Mouse (Mus musculus) MEL (cell line): ENCODE data around the gene Ndufb7. TPM values are rescaled to one million over a fixed set of nuclear protein-coding genes. Genes with fewer than 3 reads are reported as not detected.

Source experiments
- DNase-seq: peaks from one replicate; pipeline ENCODE4 v3.0.0; 2011; ENCODE audit warnings: low read depth, low spot score
- H3K27ac ChIP-seq: 2 replicates; pipeline ENCODE4 v1.5.1; 2012; ENCODE audit warnings: low read depth, mild to moderate bottlenecking, control low read depth, low read length, moderate library complexity; ENCODE audit not compliant: control insufficient read depth
- H3K27me3 ChIP-seq, 2 experiments: fragments of 150-350 bp in 1 of 2; sonication (generic) in 1 of 2; 2 replicates each; pipeline ENCODE4 v1.6.1; 2012; ENCODE audit warnings: low read length in 2 of 2, mild to moderate bottlenecking in 2 of 2, improper control_type of control experiment in 1 of 2, moderate library complexity in 1 of 2; ENCODE audit not compliant: insufficient read depth in 2 of 2, control insufficient read depth in 1 of 2
- H3K36me3 ChIP-seq, 2 experiments: 2 replicates each; pipeline ENCODE4 v1.6.1; 2012 to 2014; ENCODE audit warnings: low read length in 2 of 2, improper control_type of control experiment in 1 of 2, inconsistent platforms in 1 of 2, mild to moderate bottlenecking in 1 of 2; ENCODE audit not compliant: insufficient read depth in 2 of 2, control insufficient read depth in 1 of 2
- H3K4me1 ChIP-seq, 2 experiments: fragments of 150-350 bp in 1 of 2; sonication (generic) in 1 of 2; 2 replicates each; pipeline ENCODE4 v1.6.1; 2012; ENCODE audit warnings: low read length in 2 of 2, improper control_type of control experiment in 1 of 2, mild to moderate bottlenecking in 1 of 2; ENCODE audit not compliant: insufficient read depth in 2 of 2, control insufficient read depth in 1 of 2
- H3K4me3 ChIP-seq, 2 experiments: fragments of 150-350 bp in 1 of 2; sonication (generic) in 1 of 2; 2 replicates each; pipeline ENCODE4 v1.5.1; 2012; ENCODE audit warnings: low read depth in 2 of 2, low read length in 2 of 2, mild to moderate bottlenecking in 2 of 2, moderate library complexity in 2 of 2, control low read depth in 1 of 2, improper control_type of control experiment in 1 of 2; ENCODE audit not compliant: control insufficient read depth in 1 of 2, insufficient read depth in 1 of 2
- H3K79me2 ChIP-seq: 2 replicates; pipeline ENCODE4 v1.6.1; 2012; ENCODE audit warnings: mild to moderate bottlenecking, low read length, moderate library complexity; ENCODE audit not compliant: control insufficient read depth, poor library complexity, insufficient read depth
- H3K9ac ChIP-seq: 2 replicates; pipeline ENCODE4 v1.6.1; 2012; ENCODE audit warnings: low read depth, mild to moderate bottlenecking, control low read depth, low read length, moderate library complexity; ENCODE audit not compliant: control insufficient read depth, poor library complexity, severe bottlenecking
- H3K9me3 ChIP-seq: fragments of 150-350 bp; sonication (generic); replicated peaks from 2 replicates; pipeline ENCODE4 v1.6.1; 2012; ENCODE audit warnings: mild to moderate bottlenecking, low read length, improper control_type of control experiment, moderate library complexity; ENCODE audit not compliant: insufficient read depth
- BHLHE40 ChIP-seq: IDR thresholded peaks from 2 replicates; pipeline ENCODE4 v1.6.1; 2012; ENCODE audit warnings: low read depth, mild to moderate bottlenecking, inconsistent platforms, low read length, improper control_type of control experiment, borderline replicate concordance
- CHD1 ChIP-seq: IDR thresholded peaks from 2 replicates; pipeline ENCODE4 v1.6.1; 2012; ENCODE audit warnings: low read depth, mild to moderate bottlenecking, inconsistent platforms, low read length, improper control_type of control experiment
- CTCF ChIP-seq, 3 experiments: IDR thresholded peaks in 2 of 3; conservative IDR thresholded peaks in 1 of 3; 2 replicates each; pipeline ENCODE4 v1.5.1; 2011 to 2012; ENCODE audit warnings: low read length in 3 of 3, low read depth in 2 of 3, mild to moderate bottlenecking in 2 of 3, improper control_type of control experiment in 1 of 3, inconsistent platforms in 1 of 3, mixed read lengths in 1 of 3, moderate library complexity in 1 of 3; ENCODE audit not compliant: control insufficient read depth in 1 of 3, insufficient read depth in 1 of 3, poor library complexity in 1 of 3, severe bottlenecking in 1 of 3
- E2F4 ChIP-seq: IDR thresholded peaks from 2 replicates; pipeline ENCODE4 v1.6.1; 2011; ENCODE audit warnings: low read depth, low read length, improper control_type of control experiment, borderline replicate concordance
- GATA1 ChIP-seq: IDR thresholded peaks from 2 replicates; pipeline ENCODE4 v1.6.1; 2011; ENCODE audit warnings: low read depth, low read length, improper control_type of control experiment
- MAFK ChIP-seq: IDR thresholded peaks from 2 replicates; pipeline ENCODE4 v1.6.1; 2011; ENCODE audit warnings: low read depth, mild to moderate bottlenecking, low read length, improper control_type of control experiment, borderline replicate concordance
- MXI1 ChIP-seq: IDR thresholded peaks from 2 replicates; pipeline ENCODE4 v1.6.1; 2011; ENCODE audit warnings: mild to moderate bottlenecking, low read depth, low read length, improper control_type of control experiment
- MYB ChIP-seq: IDR thresholded peaks from 2 replicates; pipeline ENCODE4 v1.6.1; 2011; ENCODE audit warnings: mild to moderate bottlenecking, low read depth, low read length, improper control_type of control experiment
- POLR2A ChIP-seq, 2 experiments: IDR thresholded peaks; 2 replicates each; pipeline ENCODE4 v1.6.1; 2011 to 2012; ENCODE audit warnings: low read length in 2 of 2, mild to moderate bottlenecking in 2 of 2, control low read depth in 1 of 2, improper control_type of control experiment in 1 of 2, low read depth in 1 of 2, moderate library complexity in 1 of 2; ENCODE audit not compliant: control insufficient read depth in 1 of 2, insufficient read depth in 1 of 2, poor library complexity in 1 of 2
- POLR2AphosphoS5 ChIP-seq: IDR thresholded peaks from 2 replicates; pipeline ENCODE4 v1.6.1; 2012; ENCODE audit warnings: low read depth, borderline replicate concordance, mild to moderate bottlenecking, inconsistent platforms, low read length, moderate library complexity, mixed read lengths
- RAD21 ChIP-seq: IDR thresholded peaks from 2 replicates; pipeline ENCODE4 v1.6.1; 2011; ENCODE audit warnings: mild to moderate bottlenecking, low read depth, low read length, improper control_type of control experiment
- TBP ChIP-seq: IDR thresholded peaks from 2 replicates; pipeline ENCODE4 v1.8.0; 2011; ENCODE audit warnings: low read depth, low read length, improper control_type of control experiment
- TCF12 ChIP-seq: IDR thresholded peaks from 2 replicates; pipeline ENCODE4 v1.6.1; 2014; ENCODE audit warnings: low read depth, mild to moderate bottlenecking, inconsistent platforms, low read length, improper control_type of control experiment, moderate library complexity
- ZMIZ1 ChIP-seq: IDR thresholded peaks from 2 replicates; pipeline ENCODE4 v1.6.1; 2012; ENCODE audit warnings: low read depth, mild to moderate bottlenecking, inconsistent platforms, low read length, improper control_type of control experiment, moderate library complexity
- polyA plus RNA-seq, 2 experiments: library from polyadenylated mRNA; stranded (reverse) in 1 of 2; unstranded in 1 of 2; fragments of >175 nt in 1 of 2; fragments of >200 nt in 1 of 2; gene quantifications; 2 replicates each; pipeline versions ENCODE4 v1.2.1 to v1.2.4; 2012; ENCODE audit warnings: low replicate concordance in 2 of 2, low read depth in 1 of 2; ENCODE audit not compliant: insufficient read length in 2 of 2, insufficient read depth in 1 of 2, missing spikeins in 1 of 2
- total RNA-seq: library from RNA; depleted of rRNA; stranded (reverse); fragments of 300-350 nt; gene quantifications from 2 replicates; pipeline ENCODE4 v1.2.3, GENCODE M21; 2012

The Ndufb7 gene
- total and polyA plus RNA-seq, 3 experiments = 194 to 311 TPM; not detected in 1

DNA sequence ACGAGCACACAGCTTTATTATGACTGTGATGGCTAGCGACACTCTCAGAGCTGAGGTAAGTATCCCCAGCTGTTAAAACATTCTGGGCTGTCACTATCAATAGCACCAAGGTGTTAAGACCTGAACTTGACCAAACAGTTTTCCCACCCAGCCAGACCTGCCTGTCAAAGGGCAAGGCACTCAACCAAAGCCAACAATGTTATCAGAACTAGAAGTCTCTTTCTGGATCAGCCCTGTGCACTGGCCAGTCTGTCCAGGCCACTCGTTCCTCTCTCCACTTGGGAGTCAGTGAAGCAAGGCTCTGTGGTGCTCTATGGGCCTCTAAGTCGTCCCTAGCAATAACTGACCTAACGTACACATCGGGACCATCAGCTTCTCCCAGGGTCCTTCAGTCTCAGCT is 21.2 kb downstream of the Ndufb7 start:
- H3K4me1 ChIP-seq = 0 out of 4 replicates have a peak, but pooled peaks cover 0 to 1% of the 10 kb centered on the region in 2 experiments

DNA sequence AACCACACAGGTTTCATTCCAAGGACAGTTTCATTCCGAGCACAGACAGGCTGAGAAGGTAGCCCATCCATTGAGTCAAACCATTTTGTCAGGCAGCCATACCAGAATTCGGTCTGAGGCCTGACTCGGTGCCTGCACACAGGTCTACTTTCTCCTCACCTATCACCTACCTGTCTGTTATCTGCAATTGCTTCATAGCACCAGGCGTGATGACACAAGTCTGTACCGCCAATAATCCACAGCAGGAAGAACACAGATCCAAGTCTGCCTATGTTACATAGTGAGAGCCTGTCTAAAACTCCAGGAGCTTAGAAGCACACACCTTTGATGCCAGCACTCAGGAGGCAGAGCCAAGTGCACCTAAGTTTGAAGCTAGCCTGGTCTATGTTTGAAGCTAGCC is 22.4 kb downstream of the Ndufb7 start:
- no peaks in the 10 kb centered on the region for H3K9me3 ChIP-seq
- H3K36me3 ChIP-seq = 0 out of 4 replicates have a peak, but pooled peaks cover 0 to 3% of the 10 kb centered on the region in 2 experiments
- no peak overlapping the region for H3K9ac ChIP-seq
- no peak for TF ChIP-seq GATA1
- no peak for TF ChIP-seq TBP
- no peak for TF ChIP-seq MXI1
- no peak for TF ChIP-seq BHLHE40
- TF ChIP-seq TCF12 = no peak
- no peak for TF ChIP-seq E2F4
- no peak for TF ChIP-seq ZMIZ1
- TF ChIP-seq MAFK = no peak
- TF ChIP-seq POLR2AphosphoS5 = no peak
- TF ChIP-seq MYB = no peak
- TF ChIP-seq CHD1 = no peak
- TF ChIP-seq, all 39 proteins: peak for 0
- H3K27me3 ChIP-seq = no peaks in the 10 kb centered on the region
- peaks cover 36% of the 10 kb centered on the region for H3K79me2 ChIP-seq
- no peak overlapping the region for H3K4me3 ChIP-seq
- no peak overlapping the region for H3K27ac ChIP-seq
- no peak for DNase-seq
- H3K4me1 ChIP-seq = peaks cover 3 to 7% of the 10 kb centered on the region in 2 experiments; a peak in 2 of 4 replicates

More for the DNA sequence above, 21.2 kb downstream of the Ndufb7 start:
- no peak overlapping the region for H3K27ac ChIP-seq
- H3K79me2 ChIP-seq = peaks cover 25% of the 10 kb centered on the region
- H3K4me3 ChIP-seq = no peak overlapping the region
- H3K9me3 ChIP-seq = no peaks in the 10 kb centered on the region
- H3K9ac ChIP-seq = no peak overlapping the region
- DNase-seq = no peak
- H3K36me3 ChIP-seq = no peaks in the 10 kb centered on the region
- TF ChIP-seq POLR2A (IDR thresholded peaks at IDR 0.05; ENCODE audit: control insufficient read depth in 1 of 2, insufficient read depth in 1 of 2, low read depth in 1 of 2, low read length in 2 of 2, poor library complexity in 1 of 2) = no peak
- TF ChIP-seq BHLHE40 = no peak
- TF ChIP-seq, all 39 proteins: peak for 0
- H3K27me3 ChIP-seq = no peaks in the 10 kb centered on the region

DNA sequence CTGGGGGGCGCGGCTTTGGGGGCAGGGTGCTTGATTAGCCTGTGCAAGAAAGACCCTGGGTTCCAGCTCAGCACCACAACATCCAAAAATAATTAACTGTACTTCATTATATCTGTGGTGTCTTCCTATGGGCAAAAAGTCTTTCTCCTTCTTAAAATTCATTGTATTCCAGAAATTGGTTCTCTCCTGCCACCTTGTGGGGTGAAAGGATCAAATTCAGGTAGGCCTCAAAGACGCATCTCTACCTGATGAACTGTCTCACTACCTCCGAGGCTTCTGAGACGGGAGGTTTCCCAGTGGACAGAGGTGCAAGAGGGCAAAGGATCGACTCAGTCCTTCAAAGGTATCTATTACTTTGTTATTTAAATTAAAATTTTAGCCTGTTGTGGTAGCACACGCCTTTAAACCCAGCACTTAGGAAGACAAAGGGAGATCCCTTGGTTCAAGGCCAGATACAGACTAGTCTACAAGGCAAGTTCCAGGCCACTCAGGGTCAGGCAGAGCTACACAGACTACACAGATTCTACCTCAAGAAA is 24.1 kb downstream of the Ndufb7 start:
- Histone ChIP-seq H3K27ac (no peak overlapping the region), H3K4me3 (no peak overlapping the region), H3K79me2 (peaks cover 39% of the 10 kb centered on the region), H3K9ac (no peak overlapping the region), H3K27me3 (no peaks in the 10 kb centered on the region), H3K9me3 (no peaks in the 10 kb centered on the region), H3K4me1 (peaks cover 3 to 7% of the 10 kb centered on the region in 2 experiments; a peak in 2 of 4 replicates), H3K36me3 (0 out of 4 replicates have a peak, but pooled peaks cover 0 to 3% of the 10 kb centered on the region in 2 experiments)
- TF ChIP-seq MYB (no peak), RAD21 (peak; percentile 8), CTCF (IDR thresholded peaks at IDR 0.05 in 2 of 3, conservative IDR thresholded peaks at IDR 0.05 in 1 of 3; ENCODE audit: control insufficient read depth in 1 of 3, insufficient read depth in 1 of 3, low read depth in 2 of 3, low read length in 3 of 3, poor library complexity in 1 of 3, severe bottlenecking in 1 of 3) (peak in 1 of 3 experiments; percentile 26; a peak in 2 of 6 replicates)
- DNase-seq = no peak
